ENCODE assay signal across 8 mouse cellular contexts in genomic region chr15:102377163-102377543, GRCm38 (mm10). TPM values are rescaled to one million over a fixed set of nuclear protein-coding genes. Genes with fewer than 3 reads are reported as not detected.
A peak's percentile ranks its signal among the peaks of the same experiment; 100 is the strongest.
DNase-seq lines count a peak whose midpoint lies in the region; ATAC-seq and TF ChIP-seq lines count a peak whose summit lies in the region.

No protein-coding gene starts in this region.

- no peak overlapping the region for H3K27ac ChIP-seq in forebrain, embryonic 14.5 days (ENCODE audit: low read depth, low read length)
- H3K27ac ChIP-seq in layer of hippocampus, adult 2 months: peak overlapping the region; percentile 91
- H3K27ac ChIP-seq in lung, embryonic 14.5 days (ENCODE audit: low read depth): peak overlapping the region; percentile 76

- DNase-seq in CD8-positive naive resting alpha-beta T cell, adult 2 months (ENCODE audit: low read depth in 2 of 2, low spot score in 2 of 2): peak; percentile 67 to 79
- peak; percentile 61 for DNase-seq in c-Kit-negative CD71-positive TER-119-positive erythroid progenitor cells, embryonic 14.5 days (ENCODE audit: low read depth, low spot score)
- peak; percentile 78 for DNase-seq in forebrain, embryonic 14.5 days (ENCODE audit: low spot score)
- DNase-seq in heart, postnatal 14 days: peak; percentile 90 to 95
- DNase-seq in layer of hippocampus, adult 2 months (ENCODE audit: low spot score in 2 of 2): peak in 1 of 2 experiments; percentile 71
- DNase-seq in lung, embryonic 14.5 days: peak; percentile 96
- DNase-seq in thymus, adult 18-20 months: peak; percentile 52 to 72

- peak overlapping the region; percentile 72 for H3K9ac ChIP-seq in forebrain, embryonic 14.5 days (ENCODE audit: low read length)
- H3K9ac ChIP-seq in lung, embryonic 14.5 days: peak overlapping the region; percentile 65

- ATAC-seq in forebrain, embryonic 14.5 days: peak; percentile 59
- peak; percentile 82 for ATAC-seq in lung, embryonic 14.5 days (ENCODE audit: insufficient read depth)
- ATAC-seq in neutrophil, adult 5-6 weeks (ENCODE audit: extremely low read depth, insufficient number of reproducible peaks, low FRiP score, poor library complexity, severe bottlenecking): peak; percentile 70

- peak overlapping the region; percentile 54 for H3K4me3 ChIP-seq in forebrain, embryonic 14.5 days (ENCODE audit: low read depth, low read length)
- H3K4me3 ChIP-seq in layer of hippocampus, adult 2 months: peak overlapping the region; percentile 73
- peak overlapping the region; percentile 57 for H3K4me3 ChIP-seq in lung, embryonic 14.5 days (ENCODE audit: low read depth, low read length)

- peak; percentile 93 for TF ChIP-seq CTCF in layer of hippocampus, adult 2 months (conservative IDR thresholded peaks at IDR 0.05)
- peak; percentile 96 for TF ChIP-seq CTCF in lung, embryonic 14.5 days (IDR thresholded peaks at IDR 0.05; ENCODE audit: low read depth)

- intact Hi-C loops in heart, postnatal 14 days (cut with DNase I): loop anchor here (2.0 to 5.0 kb wide), 2 partner anchors 34 to 90 kb away; no protein-coding TSS in a partner anchor

- H3K4me2 ChIP-seq in forebrain, embryonic 14.5 days (ENCODE audit: low read length): peak overlapping the region; percentile 96
- peak overlapping the region; percentile 96 for H3K4me2 ChIP-seq in lung, embryonic 14.5 days

- H3K9me3 ChIP-seq in forebrain, embryonic 14.5 days (replicated peaks; ENCODE audit: control insufficient read depth, low read length): no peaks in the 10 kb centered on the region
- H3K9me3 ChIP-seq in lung, embryonic 14.5 days (ENCODE audit: low read depth, low read length): no peaks in the 10 kb centered on the region

- no peaks in the 10 kb centered on the region for H3K36me3 ChIP-seq in forebrain, embryonic 14.5 days (ENCODE audit: control insufficient read depth, insufficient read depth, low read length)
- no peaks in the 10 kb centered on the region for H3K36me3 ChIP-seq in lung, embryonic 14.5 days (ENCODE audit: insufficient read depth)

- H3K4me1 ChIP-seq in forebrain, embryonic 14.5 days (ENCODE audit: control insufficient read depth, insufficient read depth, low read length): peaks cover 7% of the 10 kb centered on the region
- peaks cover 4% of the 10 kb centered on the region; the same call in 1 of the 2 replicates for H3K4me1 ChIP-seq in lung, embryonic 14.5 days (ENCODE audit: insufficient read depth)

- no peaks in the 10 kb centered on the region; the same call in 1 of the 2 replicates for H3K27me3 ChIP-seq in forebrain, embryonic 14.5 days (replicated peaks; ENCODE audit: control insufficient read depth, insufficient read depth, low read length)
- H3K27me3 ChIP-seq in lung, embryonic 14.5 days (ENCODE audit: insufficient read depth, low read length): no peaks in the 10 kb centered on the region

- 0% methylated on average over 7 of the region's 7 CpGs for WGBS in forebrain, embryonic 14.5 days
- WGBS in lung, embryonic 14.5 days: 0% methylated on average over 7 of the region's 7 CpGs

RNA-seq across cellular contexts. Expression of gene Sp7, which starts 10.2 kb away (rescaled TPM):
- 0.33 and 0.39 TPM in 2 replicates for polyA plus RNA-seq in forebrain, embryonic 14.5 days (2014; fragmentation: Nextera tagmentation; extraction: Ambion mirVana)
- not detected for total RNA-seq in heart, postnatal 14 days (2021)
- under 1 TPM; 0.32 to 0.49 TPM for total RNA-seq in layer of hippocampus, adult 2 months (2021)
- polyA plus RNA-seq in lung, embryonic 14.5 days (2014; fragmentation: Nextera tagmentation; extraction: Ambion mirVana): 0.55 and 0.64 TPM in 2 replicates
- total RNA-seq in neutrophil, adult 5-6 weeks (2017): not detected in 2 replicates

RNA-seq across cellular contexts. Expression of gene Aaas, which starts 26.6 kb away (rescaled TPM):
- 43.2 and 48.2 TPM in 2 replicates for polyA plus RNA-seq in forebrain, embryonic 14.5 days (2014; fragmentation: Nextera tagmentation; extraction: Ambion mirVana)
- total RNA-seq in heart, postnatal 14 days (2021): 10 to 100 TPM in 1 of 2 experiments, 1 to 10 TPM in 1; 9.5 to 15.2 TPM
- 10 to 100 TPM; 24.5 to 26.5 TPM for total RNA-seq in layer of hippocampus, adult 2 months (2021)
- polyA plus RNA-seq in lung, embryonic 14.5 days (2014; fragmentation: Nextera tagmentation; extraction: Ambion mirVana): 99.1 and 103 TPM in 2 replicates
- 46.0 and 50.6 TPM in 2 replicates for total RNA-seq in neutrophil, adult 5-6 weeks (2017)

RNA-seq across cellular contexts. Expression of gene Sp1, which starts 28.8 kb away (rescaled TPM):
- 6.6 and 7.0 TPM in 2 replicates for polyA plus RNA-seq in forebrain, embryonic 14.5 days (2014; fragmentation: Nextera tagmentation; extraction: Ambion mirVana)
- 10 to 100 TPM; 47.5 to 52.3 TPM for total RNA-seq in heart, postnatal 14 days (2021)
- 10 to 100 TPM; 23.1 to 33.0 TPM for total RNA-seq in layer of hippocampus, adult 2 months (2021)
- 15.3 and 16.1 TPM in 2 replicates for polyA plus RNA-seq in lung, embryonic 14.5 days (2014; fragmentation: Nextera tagmentation; extraction: Ambion mirVana)
- total RNA-seq in neutrophil, adult 5-6 weeks (2017): 105 and 109 TPM in 2 replicates

RNA-seq across cellular contexts. Expression of gene Myg1, which starts 45.6 kb away (rescaled TPM):
- 90.9 and 108 TPM in 2 replicates for polyA plus RNA-seq in forebrain, embryonic 14.5 days (2014; fragmentation: Nextera tagmentation; extraction: Ambion mirVana)
- total RNA-seq in heart, postnatal 14 days (2021): 10 to 100 TPM; 21.0 to 24.3 TPM
- 10 to 100 TPM; 61.0 to 70.2 TPM for total RNA-seq in layer of hippocampus, adult 2 months (2021)
- polyA plus RNA-seq in lung, embryonic 14.5 days (2014; fragmentation: Nextera tagmentation; extraction: Ambion mirVana): 111 and 113 TPM in 2 replicates
- 44.2 and 56.0 TPM in 2 replicates for total RNA-seq in neutrophil, adult 5-6 weeks (2017)

RNA-seq across cellular contexts. Expression of gene Pfdn5, which starts 51.2 kb away (rescaled TPM):
- 509 and 642 TPM in 2 replicates for polyA plus RNA-seq in forebrain, embryonic 14.5 days (2014; fragmentation: Nextera tagmentation; extraction: Ambion mirVana)
- 100 to 1,000 TPM; 262 to 287 TPM for total RNA-seq in heart, postnatal 14 days (2021)
- 100 to 1,000 TPM; 433 to 437 TPM for total RNA-seq in layer of hippocampus, adult 2 months (2021)
- polyA plus RNA-seq in lung, embryonic 14.5 days (2014; fragmentation: Nextera tagmentation; extraction: Ambion mirVana): 477 and 511 TPM in 2 replicates
- 495 and 562 TPM in 2 replicates for total RNA-seq in neutrophil, adult 5-6 weeks (2017)
